Mouse (Mus musculus) spleen, adult 2 months (tissue): ENCODE results near the gene Nipa2. TPM values are rescaled to one million over a fixed set of nuclear protein-coding genes. Genes with fewer than 3 reads are reported as not detected.

Experiments
- DNase-seq, 2 experiments: peaks; one replicate each; pipeline versions ENCODE4 v3.0.0 to v3.0.0-alpha.2; 2012 to 2021; ENCODE audit warnings: low spot score in 2 of 2, low read depth in 1 of 2
- H3K27ac ChIP-seq: fragments of 200-500 bp; 2 replicates; pipeline ENCODE4 v1.5.1; 2012; ENCODE audit warnings: low read length, inconsistent platforms; ENCODE audit not compliant: insufficient read depth
- H3K27me3 ChIP-seq: fragments of 200-500 bp; 2 replicates; pipeline ENCODE4 v1.6.1; 2012; ENCODE audit warnings: mild to moderate bottlenecking, moderate library complexity, low read length, inconsistent platforms; ENCODE audit not compliant: control insufficient read depth, insufficient read depth
- H3K36me3 ChIP-seq: fragments of 200-500 bp; 2 replicates; pipeline ENCODE4 v1.6.1; 2012; ENCODE audit warnings: mild to moderate bottlenecking, low read length, inconsistent platforms; ENCODE audit not compliant: control insufficient read depth, insufficient read depth
- H3K4me1 ChIP-seq: fragments of 200-500 bp; 2 replicates; pipeline ENCODE4 v1.6.1; 2011; ENCODE audit warnings: inconsistent platforms; ENCODE audit not compliant: control insufficient read depth, insufficient read depth, insufficient read length
- H3K4me3 ChIP-seq: fragments of 200-500 bp; 2 replicates; pipeline ENCODE4 v1.5.1; 2011; ENCODE audit warnings: mild to moderate bottlenecking, inconsistent platforms; ENCODE audit not compliant: insufficient read depth, insufficient read length; ENCODE audit errors: extremely low read depth
- CTCF ChIP-seq: fragments of 200-500 bp; IDR thresholded peaks from 2 replicates; pipeline ENCODE4 v1.5.1; 2011; ENCODE audit warnings: mild to moderate bottlenecking, inconsistent platforms; ENCODE audit not compliant: insufficient read depth, insufficient read length, insufficient replicate concordance; ENCODE audit errors: extremely low read depth
- POLR2A ChIP-seq: fragments of 200-500 bp; IDR thresholded peaks from 2 replicates; pipeline ENCODE4 v1.6.1; 2011; ENCODE audit warnings: low read depth, low read length, inconsistent platforms
- WGBS: fragments of 180-500 bp; shearing (Covaris S2); methylation state at CpG from one replicate; pipeline ENCODE4 v1.1.7; 2018; 5-methylcytosine and 5-hydroxymethylcytosine counted together
- polyA plus RNA-seq: library from polyadenylated mRNA; depleted of rRNA; stranded (reverse); fragments of >200 nt; gene quantifications from 2 replicates; pipeline ENCODE4 v1.2.3, GENCODE M21; 2012

The Nipa2 gene
- polyA plus RNA-seq, 1 experiment: 7.1 TPM

GRCm38 (mm10) chr7:55912118-55912517 lies 50.2 kb downstream of the Nipa2 start:
- TF ChIP-seq POLR2A (no peak), CTCF (no peak)
- Histone ChIP-seq H3K36me3 (peaks cover 7% of the 10 kb centered on the region), H3K27me3 (no peaks in the 10 kb centered on the region), H3K4me3 (no peak overlapping the region), H3K27ac (no peak overlapping the region), H3K4me1 (no peaks in the 10 kb centered on the region)
- no peak for DNase-seq
- 92% methylated on average over 5 of the region's 5 CpGs for WGBS

GRCm38 (mm10) chr7:55911371-55911770 lies 50.9 kb downstream of the Nipa2 start:
- Histone ChIP-seq H3K4me1 (no peaks in the 10 kb centered on the region), H3K4me3 (no peak overlapping the region), H3K36me3 (peaks cover 6% of the 10 kb centered on the region), H3K27me3 (no peaks in the 10 kb centered on the region), H3K27ac (0 out of 2 replicates have a peak overlapping the region, but pooled peaks have one; percentile 12)
- WGBS: 86% methylated on average over 8 of the region's 8 CpGs
- TF ChIP-seq POLR2A: no peak
- no peak for TF ChIP-seq CTCF
- no peak for DNase-seq

GRCm38 (mm10) chr7:55910356-55910755 lies 51.9 kb downstream of the Nipa2 start:
- WGBS: 77% methylated on average over 2 of the region's 2 CpGs
- peaks cover 4% of the 10 kb centered on the region for H3K36me3 ChIP-seq
- H3K4me1 ChIP-seq: no peaks in the 10 kb centered on the region
- no peak overlapping the region for H3K27ac ChIP-seq
- TF ChIP-seq POLR2A (no peak), CTCF (no peak)
- DNase-seq: no peak
- H3K27me3 ChIP-seq: no peaks in the 10 kb centered on the region
- no peak overlapping the region for H3K4me3 ChIP-seq

GRCm38 (mm10) chr7:55909519-55909918 lies 52.8 kb downstream of the Nipa2 start:
- no peak overlapping the region for H3K4me3 ChIP-seq
- no peaks in the 10 kb centered on the region for H3K27me3 ChIP-seq
- no peak for DNase-seq
- H3K36me3 ChIP-seq: peaks cover 4% of the 10 kb centered on the region
- no peaks in the 10 kb centered on the region for H3K4me1 ChIP-seq
- 97% methylated on average over 1 of the region's 1 CpGs for WGBS
- no peak overlapping the region for H3K27ac ChIP-seq
- TF ChIP-seq CTCF (no peak), POLR2A (no peak)

- no peaks in the 10 kb centered on the region for H3K27me3 ChIP-seq
- peaks cover 2% of the 10 kb centered on the region for H3K36me3 ChIP-seq
- TF ChIP-seq POLR2A: no peak
- TF ChIP-seq CTCF: no peak
- no peak overlapping the region for H3K4me3 ChIP-seq
- WGBS: 91% methylated on average over 2 of the region's 2 CpGs
- H3K4me1 ChIP-seq: no peaks in the 10 kb centered on the region
- DNase-seq: no peak
- H3K27ac ChIP-seq: no peak overlapping the region
Measured at GRCm38 (mm10) chr7:55905449-55905848, 56.8 kb downstream of the Nipa2 start.

GRCm38 (mm10) chr7:55903766-55904165 lies 58.5 kb downstream of the Nipa2 start:
- Histone ChIP-seq H3K27ac (no peak overlapping the region), H3K36me3 (peaks cover 2% of the 10 kb centered on the region), H3K4me3 (no peak overlapping the region), H3K27me3 (no peaks in the 10 kb centered on the region), H3K4me1 (no peaks in the 10 kb centered on the region)
- DNase-seq: no peak
- no peak for TF ChIP-seq POLR2A
- no peak for TF ChIP-seq CTCF
- 68% methylated on average over 4 of the region's 5 CpGs for WGBS

- Histone ChIP-seq H3K4me3 (no peak overlapping the region), H3K27ac (no peak overlapping the region), H3K27me3 (no peaks in the 10 kb centered on the region), H3K36me3 (peaks cover 2% of the 10 kb centered on the region), H3K4me1 (no peaks in the 10 kb centered on the region)
- WGBS: 85% methylated on average over 11 of the region's 11 CpGs
- TF ChIP-seq CTCF (no peak), POLR2A (no peak)
- no peak for DNase-seq
Measured at GRCm38 (mm10) chr7:55891797-55892196, 70.5 kb downstream of the Nipa2 start.
